Mouse (Mus musculus): ENCODE measurements around the gene Mindy4.

GRCm38 (mm10) chr6:55322980-55323379, 119.8 kb downstream of the Mindy4 start:
- TF ChIP-seq ZC3H11A (IDR thresholded peaks at IDR 0.05; ENCODE audit: borderline replicate concordance, low read depth, low read length) (no peak), ZNF384 (IDR thresholded peaks at IDR 0.05; ENCODE audit: low read depth, low read length) (no peak), CHD2 (IDR thresholded peaks at IDR 0.05; ENCODE audit: low read depth, low read length) (no peak)
